Mouse (Mus musculus) left cerebral cortex, adult 2 months (tissue): ENCODE data around the gene Gpc5. TPM values are rescaled to one million over a fixed set of nuclear protein-coding genes. Genes with fewer than 3 reads are reported as not detected.

Experiments used
- DNase-seq, 2 experiments: peaks; one replicate each; pipeline ENCODE4 v3.0.0; 2021 to 2022; ENCODE audit warnings: low spot score in 2 of 2, mixed read lengths in 1 of 2; ENCODE audit errors: extremely low spot score in 1 of 2
- H3K27ac ChIP-seq: fragments of 200-600 bp; 2 replicates; pipeline ENCODE4 v1.8.1; 2022
- H3K4me3 ChIP-seq: fragments of 200-600 bp; 2 replicates; pipeline ENCODE4 v1.8.1; 2022
- CTCF ChIP-seq: fragments of 200-600 bp; IDR thresholded peaks from 2 replicates; pipeline ENCODE4 v1.8.1; 2022; ENCODE audit warnings: antibody characterized with exemption, mild to moderate bottlenecking, moderate library complexity
- intact Hi-C: fragments of 180-260 bp; cut with DNase I; formaldehyde crosslinking; loops from one replicate; pipeline ENCODE4 v1.15.1; 2025
- total RNA-seq, 2 experiments: library from RNA; stranded (reverse); gene quantifications; 2 replicates each; pipeline ENCODE4 v1.2.3; 2021

Gene Gpc5
- total RNA-seq, 2 experiments from 2014 or later = 31.6 to 34.7 TPM

- intact Hi-C loops = no loop called here
- DNase-seq = no peak
- TF ChIP-seq CTCF = no peak; the same call in 1 of the 2 replicates
Observed at GRCm38 (mm10) chr14:115148821-115149220, 56.8 kb downstream of the Gpc5 start.

DNA sequence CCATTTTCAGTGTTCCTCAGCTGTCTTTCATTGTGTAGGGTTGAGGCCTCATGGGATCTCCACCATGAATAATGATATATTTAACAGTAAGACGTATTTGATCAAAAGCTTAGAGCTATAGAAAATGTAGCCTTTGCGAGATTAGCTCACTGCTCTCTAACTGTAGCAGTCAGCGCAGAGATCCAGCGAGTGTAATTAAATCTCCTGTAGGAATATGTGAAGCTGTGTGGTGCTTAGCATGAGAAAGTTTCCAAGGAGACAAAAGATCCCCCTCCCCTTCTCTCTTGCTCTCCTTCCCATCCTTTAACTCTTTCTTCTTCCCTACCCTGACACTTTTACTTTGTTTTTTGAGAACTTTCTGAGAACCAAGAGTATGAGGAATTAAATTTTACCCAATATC, 64.6 kb downstream of the Gpc5 start:
- DNase-seq = no peak
- Histone ChIP-seq H3K27ac (no peak overlapping the region), H3K4me3 (no peak overlapping the region)
- no peak for TF ChIP-seq CTCF
- intact Hi-C loops = no loop called here

More at GRCm38 (mm10) chr14:115148821-115149220, 56.8 kb downstream of the Gpc5 start:
- no peak overlapping the region for H3K4me3 ChIP-seq
- H3K27ac ChIP-seq = no peak overlapping the region

DNA sequence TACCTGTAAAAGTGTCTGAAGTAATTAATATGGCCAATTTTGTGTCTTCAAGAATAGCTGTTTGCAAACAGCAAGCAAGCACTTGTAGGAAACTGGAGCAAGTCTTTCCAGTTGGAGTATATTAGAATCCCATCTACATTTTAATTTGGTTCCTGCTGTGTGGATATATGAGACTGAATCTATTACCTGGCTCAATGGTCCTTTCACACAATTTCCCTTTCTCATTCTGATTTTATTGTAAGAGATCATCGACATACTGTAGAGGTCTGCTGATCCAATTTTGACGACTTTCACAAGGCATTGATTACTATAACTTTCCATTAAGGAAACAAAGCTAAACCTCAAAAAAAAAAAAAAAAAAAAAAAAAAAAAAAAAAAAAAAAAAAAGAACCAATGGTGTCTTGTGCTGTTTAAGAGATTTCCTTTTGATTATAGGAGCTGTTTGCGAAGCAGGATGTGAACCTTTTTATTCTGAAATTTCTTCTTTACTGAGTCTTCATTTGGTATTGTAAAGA, 85.4 kb downstream of the Gpc5 start:
- intact Hi-C loops = no loop called here
- Histone ChIP-seq H3K27ac (no peak overlapping the region), H3K4me3 (no peak overlapping the region)
- no peak for DNase-seq
- TF ChIP-seq CTCF = no peak

GRCm38 (mm10) chr14:115179925-115180324, 87.9 kb downstream of the Gpc5 start:
- Histone ChIP-seq H3K4me3 (no peak overlapping the region), H3K27ac (no peak overlapping the region)
- no peak for DNase-seq
- intact Hi-C loops = no loop called here
- no peak for TF ChIP-seq CTCF

- no peak for DNase-seq
- Histone ChIP-seq H3K4me3 (no peak overlapping the region), H3K27ac (no peak overlapping the region)
- no peak for TF ChIP-seq CTCF
- intact Hi-C loops = no loop called here
Observed at GRCm38 (mm10) chr14:115188256-115188655, 96.2 kb downstream of the Gpc5 start.

- no peak overlapping the region for H3K4me3 ChIP-seq
- no peak for DNase-seq
- no peak overlapping the region for H3K27ac ChIP-seq
- intact Hi-C loops = no loop called here
- TF ChIP-seq CTCF = no peak
Observed at GRCm38 (mm10) chr14:115228075-115228474, 136.1 kb downstream of the Gpc5 start.

- no peak overlapping the region for H3K27ac ChIP-seq
- no peak overlapping the region for H3K4me3 ChIP-seq
- no peak for TF ChIP-seq CTCF
- no peak for DNase-seq
- intact Hi-C loops = no loop called here
Observed at GRCm38 (mm10) chr14:115236387-115236786, 144.4 kb downstream of the Gpc5 start.

DNA sequence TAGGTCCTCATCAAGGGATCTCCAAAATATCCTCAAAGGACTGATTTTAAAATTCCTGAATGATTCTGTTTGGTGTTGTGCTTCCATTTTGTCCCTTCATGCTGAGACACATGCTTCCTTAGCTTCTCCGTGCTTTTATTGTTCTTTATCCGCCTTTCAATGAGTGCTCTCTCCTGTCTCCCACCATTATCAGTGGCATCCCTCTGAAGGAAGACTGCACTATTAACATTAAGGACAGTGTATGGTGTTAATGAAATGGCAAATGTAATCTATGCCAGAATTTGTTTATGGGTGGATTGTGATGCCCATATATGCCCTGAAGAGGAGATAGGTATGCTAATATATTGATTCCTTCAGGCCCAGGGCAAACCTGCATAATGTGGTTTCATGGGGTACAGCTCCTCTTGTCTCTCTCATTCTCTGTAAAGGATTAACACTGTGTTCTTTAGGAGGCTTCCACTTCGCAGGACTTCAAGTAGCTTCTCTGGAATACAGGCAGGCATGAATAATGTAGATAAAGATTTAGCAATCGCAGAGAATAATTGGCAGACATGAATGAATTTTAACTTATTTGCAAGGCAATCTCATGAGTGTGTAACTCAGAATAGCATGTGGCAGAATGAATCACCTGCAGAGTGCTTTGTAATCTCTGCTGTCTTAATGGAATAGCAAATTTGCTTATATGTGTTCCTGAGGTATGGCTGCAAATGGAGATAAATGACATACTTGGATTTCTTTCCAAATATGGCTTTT, 148.8 kb downstream of the Gpc5 start:
- H3K4me3 ChIP-seq = no peak overlapping the region
- no peak overlapping the region for H3K27ac ChIP-seq
- intact Hi-C loops = no loop called here
- TF ChIP-seq CTCF = no peak
- DNase-seq = no peak

DNA sequence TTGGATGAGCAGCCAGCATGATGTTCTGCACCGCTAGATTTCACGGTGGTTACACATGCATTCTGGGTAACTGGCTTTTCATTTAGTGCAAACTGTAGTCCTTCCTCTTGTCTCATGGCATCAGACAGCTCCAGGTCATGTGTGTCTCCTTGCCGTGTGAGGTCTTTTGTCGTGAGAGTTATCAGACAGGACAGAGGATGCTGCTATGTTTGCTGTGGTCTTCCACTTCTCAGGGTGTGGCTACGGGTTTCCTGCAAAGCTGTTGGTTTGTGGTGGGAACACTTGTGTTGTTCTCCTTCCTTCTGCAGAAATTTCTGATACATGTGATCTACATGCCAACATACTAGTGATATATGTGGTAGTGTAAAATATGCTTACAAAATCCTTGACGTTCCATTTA, 158.5 kb downstream of the Gpc5 start:
- intact Hi-C loops = no loop called here
- no peak for TF ChIP-seq CTCF
- no peak for DNase-seq
- H3K4me3 ChIP-seq = no peak overlapping the region
- H3K27ac ChIP-seq = no peak overlapping the region

GRCm38 (mm10) chr14:115251791-115252190, 159.8 kb downstream of the Gpc5 start:
- no peak overlapping the region for H3K4me3 ChIP-seq
- TF ChIP-seq CTCF = no peak
- H3K27ac ChIP-seq = no peak overlapping the region
- intact Hi-C loops = no loop called here
- DNase-seq = no peak

GRCm38 (mm10) chr14:115253155-115253554, 161.1 kb downstream of the Gpc5 start:
- intact Hi-C loops = no loop called here
- TF ChIP-seq CTCF = no peak
- Histone ChIP-seq H3K4me3 (no peak overlapping the region), H3K27ac (no peak overlapping the region)
- no peak for DNase-seq

DNA sequence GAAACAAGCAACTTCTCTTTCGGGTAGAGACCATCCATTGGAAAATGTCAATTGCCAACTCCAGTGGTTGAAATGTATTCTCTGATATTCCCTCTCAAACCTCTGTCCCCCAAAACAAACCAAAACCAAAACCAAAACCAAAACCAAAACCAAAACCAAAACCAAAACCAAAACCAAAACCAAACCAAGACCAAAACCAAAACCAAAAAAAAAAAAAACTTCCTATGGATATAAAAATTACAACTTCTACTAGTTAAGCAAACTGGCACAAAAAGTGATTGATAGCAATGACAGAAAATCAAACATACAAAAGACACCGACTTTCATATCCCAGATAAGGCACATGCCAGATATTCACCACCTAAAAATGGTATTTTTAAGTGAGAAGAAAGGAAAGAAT, 161.7 kb downstream of the Gpc5 start:
- H3K27ac ChIP-seq = no peak overlapping the region
- intact Hi-C loops = no loop called here
- DNase-seq = no peak
- no peak for TF ChIP-seq CTCF
- H3K4me3 ChIP-seq = no peak overlapping the region

DNA sequence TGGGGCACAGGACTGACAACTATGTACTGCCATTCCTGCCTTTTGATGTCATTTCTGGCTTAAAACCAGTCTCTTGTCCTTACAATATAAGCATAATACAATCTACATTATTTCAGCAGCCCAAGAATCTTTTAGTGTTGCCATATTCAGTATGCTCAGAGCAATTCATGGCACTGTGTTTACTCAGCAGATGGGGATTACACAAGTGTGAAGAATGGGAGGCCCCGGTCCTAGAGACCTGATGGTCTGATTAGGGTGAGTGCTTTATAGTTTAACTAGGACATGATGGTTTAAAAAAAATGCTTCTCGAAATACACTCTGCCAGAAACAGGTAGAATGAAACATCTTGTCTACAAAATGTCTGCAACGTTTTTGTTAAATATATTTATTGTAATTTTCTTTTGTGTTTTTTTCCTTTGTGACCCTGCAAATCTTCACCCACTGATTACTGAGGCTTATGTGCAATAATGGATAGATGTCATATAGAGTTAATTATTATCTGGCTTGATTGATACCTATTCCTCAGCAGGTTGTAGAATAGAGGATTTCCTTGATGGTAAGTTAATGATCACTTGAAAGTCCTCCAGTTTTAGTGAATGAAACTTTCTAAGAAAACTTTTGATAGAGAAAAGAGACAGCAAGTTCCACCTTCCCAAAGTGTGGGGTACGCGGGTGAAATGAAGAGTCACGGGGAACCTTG, 177.8 kb downstream of the Gpc5 start:
- intact Hi-C loops = no loop called here
- no peak for DNase-seq
- no peak overlapping the region for H3K4me3 ChIP-seq
- H3K27ac ChIP-seq = no peak overlapping the region
- no peak for TF ChIP-seq CTCF
